Mouse (Mus musculus) left cerebral cortex, postnatal 4 days (tissue): ENCODE results near the gene Ccdc137. TPM values are rescaled to one million over a fixed set of nuclear protein-coding genes. Genes with fewer than 3 reads are reported as not detected.
A peak's percentile ranks its signal among the peaks of the same experiment; 100 is the strongest.

Experiments
- DNase-seq: peaks from one replicate; pipeline ENCODE4 v3.0.0-alpha.2; 2022
- intact Hi-C: fragments of 180-260 bp; cut with DNase I; formaldehyde crosslinking; loops from one replicate; pipeline ENCODE4 v1.15.1; 2025
- total RNA-seq, 2 experiments: library from RNA; stranded (reverse); gene quantifications; 2 replicates each; pipeline ENCODE4 v1.2.3; 2021

Ccdc137 gene
- total RNA-seq, 2 experiments from 2014 or later, result 21.2 to 24.6 TPM

DNA sequence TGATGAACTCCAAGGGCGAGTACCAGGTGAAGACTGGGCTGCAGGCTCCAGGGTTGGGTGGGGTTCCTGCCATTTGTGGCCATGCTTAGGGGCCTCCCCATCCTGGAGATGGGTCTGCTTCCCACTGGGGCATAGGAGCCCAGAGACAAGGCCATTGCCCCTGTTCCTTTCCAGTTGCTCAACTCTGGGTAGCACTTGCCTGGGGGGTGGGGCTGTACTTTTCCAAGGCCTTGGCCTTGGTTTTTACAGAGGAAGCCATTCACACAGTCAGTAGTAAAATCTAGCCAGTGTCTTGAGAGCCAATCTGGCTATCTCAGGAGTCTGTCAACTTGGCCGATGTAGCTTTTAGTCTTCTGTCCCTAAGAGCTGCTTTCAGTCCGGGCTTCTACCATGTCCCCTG lies 39.5 kb downstream of the Ccdc137 start:
- intact Hi-C loops, result no loop called here
- DNase-seq, result no peak

DNA sequence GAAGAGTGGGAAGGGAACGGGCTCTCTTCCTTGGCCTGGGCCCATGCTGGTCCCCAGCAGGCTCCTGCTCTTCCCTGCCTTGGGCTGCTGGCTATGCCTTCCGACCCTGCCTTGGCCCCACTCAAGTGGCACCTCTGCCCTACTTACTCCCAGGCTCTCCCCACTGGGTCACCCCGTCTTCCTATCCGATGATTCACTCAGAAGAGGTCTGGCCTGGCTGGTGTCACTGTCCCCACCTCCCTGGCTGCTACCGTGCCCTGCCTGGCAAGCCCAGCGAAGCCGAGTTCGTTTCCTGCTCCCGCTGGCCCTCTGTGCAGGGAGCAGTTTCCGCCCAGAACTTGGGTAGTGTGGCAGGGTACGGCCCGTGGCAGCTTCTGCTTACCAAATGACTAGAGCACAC lies 40.3 kb downstream of the Ccdc137 start:
- DNase-seq, result no peak
- intact Hi-C loops, result no loop called here

DNA sequence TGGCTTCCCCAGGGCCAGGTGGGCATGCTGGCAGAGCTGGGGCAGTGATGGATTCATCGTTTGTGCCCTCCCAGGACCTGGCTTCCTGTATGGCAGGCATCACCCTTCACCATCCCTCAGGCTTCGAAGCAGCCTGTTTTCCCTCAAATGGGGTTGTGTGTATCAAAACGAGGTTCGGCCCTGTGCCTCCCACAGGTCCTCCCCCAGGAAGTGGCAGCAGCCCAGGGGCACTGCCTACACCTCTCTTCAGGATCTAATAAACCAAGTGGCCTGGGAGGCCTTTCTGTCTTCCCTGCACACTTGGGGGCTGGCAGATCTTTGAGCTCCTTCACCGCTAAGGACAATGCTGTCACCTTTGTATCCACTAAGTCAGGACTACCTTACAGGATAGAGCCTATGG lies 41.0 kb downstream of the Ccdc137 start:
- intact Hi-C loops, result no loop called here

DNA sequence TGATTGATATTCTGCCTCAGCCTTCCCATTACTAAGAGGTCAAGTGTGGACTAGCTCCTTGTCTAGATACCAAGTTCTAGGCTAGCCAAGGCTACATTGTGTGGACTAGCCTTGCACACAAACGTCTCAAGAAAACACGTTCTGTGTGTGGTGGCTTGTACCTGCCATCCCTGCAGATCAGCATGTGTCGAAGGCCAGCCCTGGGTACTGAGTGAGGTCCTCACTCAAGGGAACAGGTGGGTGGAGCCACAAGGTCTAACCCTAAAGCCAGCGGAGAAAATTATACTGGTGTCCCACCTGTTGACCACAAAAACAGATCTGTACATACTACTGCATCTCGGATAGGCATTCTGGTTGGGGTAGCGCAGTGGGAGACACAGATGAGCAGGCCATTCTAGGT lies 42.0 kb downstream of the Ccdc137 start:
- intact Hi-C loops, result no loop called here
- DNase-seq, result no peak

More for the DNA sequence above, 41.0 kb downstream of the Ccdc137 start:
- no peak for DNase-seq

DNA sequence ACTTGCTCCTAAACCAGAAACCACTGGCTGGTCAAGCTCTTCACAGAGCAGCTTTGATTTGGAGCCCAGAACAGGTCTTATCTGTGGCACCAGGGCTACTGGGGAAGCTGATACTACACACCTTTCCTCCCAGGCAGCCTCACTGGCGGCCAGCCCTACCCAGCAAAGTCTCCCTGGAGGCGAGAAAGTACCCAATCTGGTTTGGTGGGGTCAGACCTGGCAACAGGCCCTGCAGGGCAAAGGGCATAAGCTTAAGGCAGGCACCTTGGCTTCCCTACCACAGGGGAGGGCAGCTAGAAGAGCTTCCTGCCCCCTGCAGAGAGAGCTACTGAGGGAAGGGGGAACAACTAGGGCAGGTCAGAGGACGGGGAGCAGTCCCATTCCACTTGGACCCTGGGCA lies 42.4 kb downstream of the Ccdc137 start:
- intact Hi-C loops, result no loop called here
- DNase-seq, result no peak

DNA sequence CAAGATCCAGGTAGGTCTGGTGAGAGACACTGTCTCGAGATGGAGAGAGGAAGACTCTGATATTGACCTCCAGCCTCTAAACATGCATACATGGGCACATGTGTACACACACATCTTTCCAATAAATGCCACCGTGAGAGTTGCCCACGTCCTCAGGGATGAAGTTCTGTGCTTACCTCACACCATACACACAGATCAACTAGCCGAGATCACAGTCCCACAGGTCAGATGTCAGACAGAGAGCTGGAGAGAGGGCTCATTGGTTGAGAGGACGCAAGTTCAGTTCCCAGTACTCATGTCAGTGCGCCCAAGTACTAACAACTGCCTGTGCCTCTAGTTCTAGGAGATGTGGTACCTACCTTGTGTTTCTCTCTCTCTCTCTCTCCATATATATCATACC lies 43.1 kb downstream of the Ccdc137 start:
- intact Hi-C loops, result no loop called here
- DNase-seq, result no peak

DNA sequence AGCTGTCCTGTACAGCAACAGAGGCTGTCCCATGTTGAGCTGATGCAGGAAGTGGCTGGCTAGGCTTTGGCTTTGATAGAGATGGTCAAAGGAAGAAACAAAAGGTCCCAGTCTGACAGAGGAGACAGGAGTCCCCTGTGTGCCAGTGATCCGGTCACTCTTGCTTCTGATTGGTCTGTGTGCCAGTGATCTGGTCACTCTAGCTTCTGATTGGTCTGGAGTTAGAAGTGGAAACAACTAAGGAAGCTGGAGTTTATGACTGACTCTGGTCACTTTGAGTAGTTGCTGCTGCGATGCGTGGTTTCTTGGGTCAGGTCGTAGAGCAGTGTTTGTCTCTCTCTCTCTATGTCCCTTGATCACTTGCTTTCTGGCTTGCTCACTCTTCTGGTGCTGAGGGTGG lies 43.8 kb downstream of the Ccdc137 start:
- intact Hi-C loops, result no loop called here
- DNase-seq, result no peak

DNA sequence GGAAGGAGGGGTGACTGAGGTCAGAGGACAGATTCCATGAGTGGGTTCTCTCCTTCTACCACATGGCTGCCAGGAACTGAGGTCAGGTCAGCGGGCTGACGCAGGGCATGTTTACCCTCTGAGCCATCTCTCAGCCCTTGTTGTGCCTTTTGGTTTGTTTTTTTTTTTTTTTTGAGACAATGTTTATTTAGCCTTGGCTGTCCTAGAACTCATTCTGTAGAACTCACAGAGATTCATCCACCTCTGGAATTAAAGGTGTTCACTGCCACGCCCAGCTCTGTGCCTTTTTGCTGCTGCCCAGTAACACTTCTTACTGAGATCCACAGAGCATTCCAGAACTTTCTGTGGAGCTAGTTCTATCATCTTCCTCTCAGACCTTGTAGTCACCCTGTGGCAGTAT lies 47.7 kb downstream of the Ccdc137 start:
- intact Hi-C loops, result no loop called here
- DNase-seq, result no peak

DNA sequence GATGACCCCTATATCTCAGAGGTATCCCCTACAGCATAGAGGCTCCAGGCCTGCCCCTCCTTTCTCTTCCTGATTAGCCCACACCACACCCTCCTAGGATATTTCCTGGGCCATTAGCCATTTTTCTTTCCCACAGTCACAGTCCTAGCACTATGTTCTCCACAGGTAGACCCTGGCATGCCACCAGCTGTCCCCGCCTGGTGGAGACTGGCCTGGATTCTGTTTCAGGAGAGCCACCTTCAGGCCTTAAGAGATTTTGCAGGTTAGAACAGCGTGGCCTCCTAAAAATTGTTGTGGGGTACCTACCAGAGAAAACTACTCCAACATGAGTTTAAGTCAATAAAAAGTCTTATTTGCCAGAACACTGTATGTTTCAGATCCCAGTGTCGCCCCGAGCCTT lies 49.0 kb downstream of the Ccdc137 start:
- no peak for DNase-seq
- intact Hi-C loops, result no loop called here

DNA sequence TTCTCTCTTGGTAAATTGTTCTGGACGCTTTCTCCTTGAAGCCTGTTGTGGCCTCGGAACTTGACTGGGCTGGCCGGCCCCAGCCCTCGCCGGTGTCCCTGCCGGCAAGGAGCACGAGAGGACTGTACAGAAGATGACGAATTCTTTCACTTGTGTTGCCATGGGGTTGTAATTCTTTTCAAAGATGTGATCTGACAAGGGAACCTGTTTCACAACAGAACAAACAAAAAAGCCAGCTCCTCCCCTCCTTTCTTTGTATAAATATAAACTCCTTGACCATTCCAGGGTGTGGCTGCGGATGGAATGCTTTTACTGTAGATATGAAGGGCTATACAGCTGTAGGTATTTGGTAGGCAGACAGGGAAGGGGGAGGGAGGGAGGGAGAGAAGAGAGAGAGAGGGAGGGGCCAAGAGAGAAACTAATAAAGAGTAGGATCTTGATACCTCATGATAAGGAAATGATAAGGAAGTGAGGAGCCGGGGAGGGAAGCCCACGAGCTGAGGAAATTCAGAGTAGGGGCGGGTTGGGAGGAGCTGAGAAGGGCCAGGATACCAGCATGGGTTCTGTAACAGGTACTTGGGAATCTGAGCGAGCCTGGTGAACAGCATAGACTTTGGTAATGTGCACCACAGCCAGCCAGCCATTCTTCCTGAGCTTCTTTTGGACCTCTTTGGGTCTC lies 49.8 kb downstream of the Ccdc137 start:
- DNase-seq, result no peak
- intact Hi-C loops, result no loop called here

DNA sequence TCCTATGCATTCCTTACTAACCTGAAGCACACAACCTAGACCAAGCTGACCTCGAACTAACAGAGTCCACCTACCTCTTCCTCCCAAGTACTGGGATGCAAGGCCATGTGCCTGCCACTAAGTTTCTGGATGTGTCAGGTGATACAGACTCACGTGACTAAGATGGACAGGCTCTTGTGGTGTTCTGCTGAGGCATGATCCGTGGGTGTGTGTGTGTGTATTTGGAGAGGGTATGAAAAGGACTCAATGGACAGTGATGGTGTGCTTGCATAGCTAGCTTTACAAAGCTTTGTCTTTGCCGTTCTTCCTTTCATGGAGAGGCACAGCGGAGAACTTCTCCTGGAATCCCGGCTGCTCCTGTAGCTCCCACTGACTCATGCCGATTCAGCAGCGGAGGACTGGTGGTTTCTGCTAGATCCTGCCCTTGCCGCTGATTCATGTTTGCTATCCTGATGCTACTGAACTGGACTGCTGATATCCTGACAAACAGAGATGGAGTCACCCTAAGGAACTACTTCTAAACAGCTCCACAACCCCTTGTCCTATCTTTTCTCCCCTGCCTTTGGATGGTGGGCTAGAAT lies 50.5 kb downstream of the Ccdc137 start:
- no peak for DNase-seq
- intact Hi-C loops, result no loop called here

DNA sequence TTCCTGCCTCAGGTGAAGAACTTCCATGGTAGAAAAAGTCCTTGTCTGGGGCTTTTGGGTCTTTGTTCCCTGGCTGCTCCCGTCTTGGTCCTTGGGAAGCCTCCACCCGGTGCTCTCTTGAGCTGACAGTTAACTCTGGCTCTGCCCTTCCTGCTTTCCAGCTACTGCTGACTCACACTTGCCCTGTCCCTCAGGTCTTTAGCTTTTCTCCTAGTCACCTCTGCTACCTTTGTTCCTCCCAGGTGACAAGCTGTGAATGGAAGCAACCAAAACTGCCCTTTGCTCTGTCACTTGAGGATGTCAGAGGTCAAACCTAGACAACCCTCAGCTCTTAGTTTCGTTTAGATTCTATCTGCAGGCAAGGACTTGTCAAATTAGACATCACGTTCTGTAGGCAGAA lies 52.0 kb downstream of the Ccdc137 start:
- intact Hi-C loops, result no loop called here
- DNase-seq, result no peak

DNA sequence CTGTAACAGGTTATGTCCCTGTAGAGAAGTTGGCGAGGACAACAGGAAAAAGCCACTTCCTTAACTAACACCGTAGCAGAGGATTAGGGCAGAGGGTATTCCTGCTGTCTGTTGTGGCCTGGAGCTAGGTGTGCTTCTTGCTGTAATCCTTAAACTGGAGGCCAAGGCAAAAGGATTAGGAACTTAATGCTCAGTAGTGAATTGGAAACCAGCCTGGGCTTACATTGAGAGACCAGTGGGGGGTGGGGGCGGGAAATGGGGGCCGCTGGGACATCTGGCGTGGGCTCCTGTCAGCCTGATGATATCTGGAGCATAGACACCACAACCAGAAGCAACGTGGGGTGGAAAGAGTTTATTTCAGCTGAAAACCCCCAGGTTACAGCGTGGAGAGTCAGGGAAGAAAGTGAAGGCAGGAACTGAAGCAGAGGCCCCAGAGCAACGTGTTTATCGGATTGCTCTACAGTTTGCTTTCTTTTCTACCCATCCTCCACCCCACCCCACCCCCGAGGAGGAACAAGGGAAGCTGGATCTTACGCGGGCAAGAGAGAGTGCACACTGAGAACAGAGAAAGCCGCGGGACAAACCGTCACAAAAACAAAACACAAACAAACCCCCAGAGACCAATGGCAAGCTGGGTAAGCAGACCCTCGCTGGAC lies 52.6 kb downstream of the Ccdc137 start:
- intact Hi-C loops, result no loop called here
- DNase-seq, result no peak

DNA sequence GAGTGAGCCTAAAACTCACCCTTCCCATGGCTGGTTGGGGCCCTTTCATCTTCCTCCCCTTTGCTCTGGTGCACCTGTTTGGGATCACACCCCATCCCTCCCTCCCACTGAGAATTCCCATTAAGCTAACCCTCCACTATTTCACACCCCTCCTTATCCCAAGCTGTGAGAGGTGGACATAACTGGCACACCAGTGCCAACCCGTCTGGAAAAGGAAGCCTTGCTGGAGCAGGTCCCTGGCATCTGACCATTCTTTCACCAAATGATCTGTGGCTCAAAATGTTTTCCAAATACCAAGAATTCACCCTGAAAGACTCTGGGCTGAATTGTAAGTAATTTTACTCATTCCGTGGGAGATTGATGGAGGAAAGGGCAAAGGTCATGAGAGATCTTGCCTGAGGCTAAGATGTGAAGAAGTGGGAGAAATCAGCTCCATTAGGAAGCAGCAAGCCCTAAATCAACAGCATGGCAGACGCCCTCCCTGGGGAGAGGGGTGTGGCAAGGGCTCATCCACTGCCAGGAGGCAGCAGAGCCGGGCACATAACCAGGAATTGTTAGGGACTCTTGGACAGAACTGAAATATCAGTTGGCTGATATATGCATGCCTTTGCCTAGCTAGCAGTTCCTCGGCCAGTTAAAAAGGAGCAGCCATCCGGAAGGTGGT lies 55.0 kb downstream of the Ccdc137 start:
- peak; percentile 79 for DNase-seq
- intact Hi-C loops, result no loop called here

Other genes starting within 250 kb of the Ccdc137 start
- gene Bahcc1, start 225.2 kb upstream of the Ccdc137 start, total RNA-seq, result 10 to 100 TPM; 36.5 to 39.5 TPM
- 1,000 to 10,000 TPM; 3,514 to 3,537 TPM for gene Actg1, start 109.6 kb upstream of the Ccdc137 start, total RNA-seq
- under 1 TPM; 0.42 to 0.44 TPM for gene Fscn2, start 96.6 kb upstream of the Ccdc137 start, total RNA-seq
- gene Faap100, start 79.4 kb upstream of the Ccdc137 start, total RNA-seq, result 100 to 1,000 TPM in 1 of 2 experiments, 10 to 100 TPM in 1; 94.5 to 100 TPM
- gene Nploc4, start 20.4 kb upstream of the Ccdc137 start, total RNA-seq, result 10 to 100 TPM; 63.8 to 66.2 TPM
- gene Tspan10, start 15.5 kb upstream of the Ccdc137 start, total RNA-seq, result 10 to 100 TPM in 1 of 2 experiments, under 1 TPM in 1; 0.77 to 13.3 TPM
- gene Pde6g, start 4.6 kb upstream of the Ccdc137 start, total RNA-seq, result under 1 TPM; 0.22 to 0.32 TPM
- 1 to 10 TPM; 7.9 to 9.6 TPM for gene Oxld1, start within 50 bp of the Ccdc137 start, total RNA-seq
- 10 to 100 TPM; 43.9 to 46.0 TPM for gene Arl16, start 9.5 kb downstream of the Ccdc137 start, total RNA-seq
- gene Mrpl12, start 26.5 kb downstream of the Ccdc137 start, total RNA-seq, result 10 to 100 TPM; 74.4 to 74.5 TPM
- gene Slc25a10, start 33.7 kb downstream of the Ccdc137 start, total RNA-seq, result 10 to 100 TPM; 27.2 to 27.6 TPM
- under 1 TPM in 1 of 2 experiments, not detected in 1; 0.18 TPM for gene Gcgr, start 72.6 kb downstream of the Ccdc137 start, total RNA-seq
- gene Mcrip1, start 91.6 kb downstream of the Ccdc137 start, total RNA-seq, result 100 to 1,000 TPM; 105 to 113 TPM
- not detected for gene Ppp1r27, start 93.0 kb downstream of the Ccdc137 start, total RNA-seq
- gene P4hb, start 115.1 kb downstream of the Ccdc137 start, total RNA-seq, result 100 to 1,000 TPM; 187 to 203 TPM
- 100 to 1,000 TPM; 351 to 368 TPM for gene Arhgdia, start 123.5 kb downstream of the Ccdc137 start, total RNA-seq
- 100 to 1,000 TPM; 111 to 113 TPM for gene Alyref, start 140.2 kb downstream of the Ccdc137 start, total RNA-seq
- 100 to 1,000 TPM; 113 to 115 TPM for gene Anapc11, start 140.3 kb downstream of the Ccdc137 start, total RNA-seq
- 1 to 10 TPM in 1 of 2 experiments, not detected in 1; 1.4 TPM for gene Npb, start 150.4 kb downstream of the Ccdc137 start, total RNA-seq
- 100 to 1,000 TPM; 144 to 168 TPM for gene Pcyt2, start 159.8 kb downstream of the Ccdc137 start, total RNA-seq
- 10 to 100 TPM; 37.5 to 38.0 TPM for gene Sirt7, start 167.1 kb downstream of the Ccdc137 start, total RNA-seq
- gene Mafg, start 175.5 kb downstream of the Ccdc137 start, total RNA-seq, result 10 to 100 TPM; 83.3 to 85.8 TPM
- gene Pycr1, start 185.7 kb downstream of the Ccdc137 start, total RNA-seq, result 1 to 10 TPM; 6.1 to 8.3 TPM
- gene Myadml2, start 190.0 kb downstream of the Ccdc137 start, total RNA-seq, result 1 to 10 TPM; 1.0 to 2.9 TPM
- 1 to 10 TPM; 4.7 to 7.8 TPM for gene Notum, start 203.1 kb downstream of the Ccdc137 start, total RNA-seq
- gene Aspscr1, start 214.9 kb downstream of the Ccdc137 start, total RNA-seq, result 10 to 100 TPM; 79.1 TPM